Mouse (Mus musculus): ENCODE measurements around the gene Pmel. TPM values are rescaled to one million over a fixed set of nuclear protein-coding genes. Genes with fewer than 3 reads are reported as not detected.

The Pmel gene
- total and polyA plus RNA-seq, 3 experiments, result 5.3 to 9.4 (median 7.1) TPM

GRCm38 (mm10) chr10:128665806-128666205 lies 38.2 kb upstream of the Pmel start:
- DNase-seq (ENCODE audit: extremely low read depth), result no peak
- no peak overlapping the region for H3K4me3 ChIP-seq (replicated peaks in 1 of 3; ENCODE audit: low read depth in 2 of 3, low read length in 2 of 3, poor library complexity in 1 of 3)
- in situ Hi-C loops (cut with MboI; ENCODE audit: low pct_ligation_motif_present, low pct_unique_long_range_greater_than_20kb, low sequenced_read_pairs) (no loop called here), dilution Hi-C loops (cut with MboI; ENCODE audit: extremely low pct_ligation_motif_present, extremely low pct_unique_long_range_greater_than_20kb, low sequenced_read_pairs) (no loop called here)
- H3K9me3 ChIP-seq (replicated peaks; ENCODE audit: low read length), result no peaks in the 10 kb centered on the region
- H3K36me3 ChIP-seq (replicated peaks in 1 of 2; ENCODE audit: control insufficient read depth in 1 of 2, insufficient read depth in 1 of 2, low read length in 1 of 2), result peaks cover 0 to 5% of the 10 kb centered on the region in 2 experiments
- H3K27me3 ChIP-seq (replicated peaks), result peaks cover 2% of the 10 kb centered on the region
- H3K4me2 ChIP-seq (ENCODE audit: insufficient read depth, low read depth, poor library complexity, severe bottlenecking), result no peak overlapping the region
- H3K9ac ChIP-seq (ENCODE audit: insufficient read depth, low read depth), result no peak overlapping the region
- TF ChIP-seq HCFC1 (IDR thresholded peaks at IDR 0.05; ENCODE audit: low read depth, low read length) (no peak), ELF1 (IDR thresholded peaks at IDR 0.05; ENCODE audit: low read depth, low read length) (no peak), GABPA (IDR thresholded peaks at IDR 0.05; ENCODE audit: insufficient replicate concordance, low read depth, low read length) (no peak), USF1 (IDR thresholded peaks at IDR 0.05; ENCODE audit: low read depth, low read length) (no peak), ZC3H11A (IDR thresholded peaks at IDR 0.05; ENCODE audit: low read depth, low read length) (no peak), POLR2AphosphoS2 (IDR thresholded peaks at IDR 0.05; ENCODE audit: low read depth, low read length) (no peak), MAZ (IDR thresholded peaks at IDR 0.05; ENCODE audit: low read depth, low read length) (no peak), SMC3 (IDR thresholded peaks at IDR 0.05; ENCODE audit: low read depth, low read length) (no peak), NELFE (IDR thresholded peaks at IDR 0.05; ENCODE audit: low read depth, low read length) (no peak), MAX (IDR thresholded peaks at IDR 0.05; ENCODE audit: low read length) (no peak), JUND (conservative IDR thresholded peaks at IDR 0.05; ENCODE audit: low read depth, low read length) (no peak)
- H3K27ac ChIP-seq (ENCODE audit: insufficient read depth, low read depth), result no peak overlapping the region
- peaks cover 11 to 27% of the 10 kb centered on the region in 2 experiments for H3K4me1 ChIP-seq (ENCODE audit: control insufficient read depth in 1 of 2, insufficient read depth in 2 of 2)
- H3K79me2 ChIP-seq (replicated peaks; ENCODE audit: control insufficient read depth, extremely low read depth, insufficient read depth, poor library complexity, severe bottlenecking), result no peaks in the 10 kb centered on the region

GRCm38 (mm10) chr10:128668790-128669672 lies 35.0 kb upstream of the Pmel start:
- Histone ChIP-seq H3K27me3 (replicated peaks) (peaks cover 4% of the 10 kb centered on the region), H3K36me3 (replicated peaks in 1 of 2; ENCODE audit: control insufficient read depth in 1 of 2, insufficient read depth in 1 of 2, low read length in 1 of 2) (peaks cover 0 to 15% of the 10 kb centered on the region in 2 experiments), H3K9ac (ENCODE audit: insufficient read depth, low read depth) (peak overlapping the region; percentile 75), H3K4me2 (ENCODE audit: insufficient read depth, low read depth, poor library complexity, severe bottlenecking) (peak overlapping the region; percentile 60), H3K79me2 (replicated peaks; ENCODE audit: control insufficient read depth, extremely low read depth, insufficient read depth, poor library complexity, severe bottlenecking) (no peaks in the 10 kb centered on the region), H3K9me3 (replicated peaks; ENCODE audit: low read length) (no peaks in the 10 kb centered on the region), H3K4me1 (ENCODE audit: control insufficient read depth in 1 of 2, insufficient read depth in 2 of 2) (peaks cover 17 to 46% of the 10 kb centered on the region in 2 experiments), H3K4me3 (replicated peaks in 1 of 3; ENCODE audit: low read depth in 2 of 3, low read length in 2 of 3, poor library complexity in 1 of 3) (peak overlapping the region; percentile 51 to 84 (median 63)), H3K27ac (ENCODE audit: insufficient read depth, low read depth) (peak overlapping the region; percentile 68; the same call in 1 of the 2 replicates)
- in situ Hi-C loops (cut with MboI; ENCODE audit: low pct_ligation_motif_present, low pct_unique_long_range_greater_than_20kb, low sequenced_read_pairs), result no loop called here
- DNase-seq (ENCODE audit: extremely low read depth), result peak; percentile 87
- dilution Hi-C loops (cut with MboI; ENCODE audit: extremely low pct_ligation_motif_present, extremely low pct_unique_long_range_greater_than_20kb, low sequenced_read_pairs), result no loop called here
- TF ChIP-seq BHLHE40 (IDR thresholded peaks at IDR 0.05; ENCODE audit: low read depth, low read length) (peak; percentile 100), GABPA (IDR thresholded peaks at IDR 0.05; ENCODE audit: insufficient replicate concordance, low read depth, low read length) (no peak), POLR2AphosphoS2 (IDR thresholded peaks at IDR 0.05; ENCODE audit: low read depth, low read length) (no peak), NRF1 (IDR thresholded peaks at IDR 0.05; ENCODE audit: low read depth, low read length) (peak; percentile 69), MXI1 (IDR thresholded peaks at IDR 0.05; ENCODE audit: low read depth, low read length) (peak; percentile 60; the same call in 1 of the 2 replicates), MAFK (IDR thresholded peaks at IDR 0.05; ENCODE audit: insufficient replicate concordance, low read length) (peak; percentile 25; the same call in 1 of the 2 replicates), MEF2A (IDR thresholded peaks at IDR 0.05; ENCODE audit: borderline replicate concordance, low read depth, low read length) (peak; percentile 80; the same call in 1 of the 2 replicates), E2F4 (IDR thresholded peaks at IDR 0.05; ENCODE audit: insufficient replicate concordance, low read depth, low read length) (no peak), RCOR1 (conservative IDR thresholded peaks at IDR 0.05; ENCODE audit: low read depth, low read length) (peak; percentile 85; the same call in 1 of the 2 replicates), USF1 (IDR thresholded peaks at IDR 0.05; ENCODE audit: low read depth, low read length) (peak; percentile 47), ZNF384 (IDR thresholded peaks at IDR 0.05; ENCODE audit: low read depth, low read length) (peak; percentile 99), SIN3A (IDR thresholded peaks at IDR 0.05; ENCODE audit: low read length) (peak; percentile 64), CHD1 (IDR thresholded peaks at IDR 0.05; ENCODE audit: low read depth, low read length) (no peak), USF2 (conservative IDR thresholded peaks at IDR 0.05; ENCODE audit: low read depth, low read length) (0 out of 2 replicates have a peak, but pooled peaks have one; percentile 27), EP300 (IDR thresholded peaks at IDR 0.05; ENCODE audit: low read length) (peak; percentile 73), ZKSCAN1 (IDR thresholded peaks at IDR 0.05; ENCODE audit: borderline replicate concordance, low read depth, low read length) (no peak), ETS1 (conservative IDR thresholded peaks at IDR 0.05; ENCODE audit: low read depth, low read length) (peak; percentile 89), ZC3H11A (IDR thresholded peaks at IDR 0.05; ENCODE audit: low read depth, low read length) (no peak), UBTF (IDR thresholded peaks at IDR 0.05; ENCODE audit: low read depth, low read length) (no peak), HCFC1 (IDR thresholded peaks at IDR 0.05; ENCODE audit: low read depth, low read length) (peak; percentile 72), MYC (IDR thresholded peaks at IDR 0.05; ENCODE audit: low read depth, low read length) (peak; percentile 93), TBP (conservative IDR thresholded peaks at IDR 0.05; ENCODE audit: low read depth, low read length) (0 out of 2 replicates have a peak, but pooled peaks have one; percentile 45), JUND (conservative IDR thresholded peaks at IDR 0.05; ENCODE audit: low read depth, low read length) (peak; percentile 67; the same call in 1 of the 2 replicates)
